Mouse (Mus musculus) bone marrow, adult 2 months (tissue): Measurements from ENCODE around the gene Lbh. TPM values are rescaled to one million over a fixed set of nuclear protein-coding genes. Genes with fewer than 3 reads are reported as not detected.

Experiments
- H3K27ac ChIP-seq: fragments of 200-500 bp; 2 replicates; pipeline ENCODE4 v1.5.1; 2012; ENCODE audit warnings: low read depth, mild to moderate bottlenecking, control low read depth, inconsistent platforms, low read length; ENCODE audit not compliant: control insufficient read depth, poor library complexity, insufficient read depth
- H3K4me1 ChIP-seq: fragments of 200-500 bp; 2 replicates; pipeline ENCODE4 v1.6.1; 2011; ENCODE audit warnings: low read length; ENCODE audit not compliant: control insufficient read depth, insufficient read depth
- H3K4me3 ChIP-seq: fragments of 200-500 bp; replicated peaks from 2 replicates; pipeline ENCODE3; 2011; ENCODE audit warnings: mild to moderate bottlenecking, low read depth, low read length, control low read depth; ENCODE audit not compliant: control insufficient read depth
- CTCF ChIP-seq: fragments of 200-500 bp; IDR thresholded peaks from 2 replicates; pipeline ENCODE4 v1.5.1; 2011; ENCODE audit warnings: low read length, control low read depth; ENCODE audit not compliant: control insufficient read depth, insufficient read depth
- POLR2A ChIP-seq: fragments of 200-500 bp; IDR thresholded peaks from 2 replicates; pipeline ENCODE4 v1.6.1; 2011; ENCODE audit warnings: low read depth, mild to moderate bottlenecking, control low read depth, low read length, borderline replicate concordance; ENCODE audit not compliant: control insufficient read depth
- WGBS: fragments of 180-500 bp; shearing (Covaris S2); methylation state at CpG from one replicate; pipeline ENCODE4 v1.1.7; 2018; 5-methylcytosine and 5-hydroxymethylcytosine counted together
- polyA plus RNA-seq: library from polyadenylated mRNA; stranded (reverse); fragments of >200 nt; gene quantifications from 2 replicates; pipeline ENCODE4 v1.2.4, GENCODE M21; 2011; ENCODE audit warnings: low replicate concordance; ENCODE audit not compliant: missing spikeins, insufficient read depth, insufficient read length

The Lbh gene
- polyA plus RNA-seq, 1 experiment, result 31.8 TPM

DNA sequence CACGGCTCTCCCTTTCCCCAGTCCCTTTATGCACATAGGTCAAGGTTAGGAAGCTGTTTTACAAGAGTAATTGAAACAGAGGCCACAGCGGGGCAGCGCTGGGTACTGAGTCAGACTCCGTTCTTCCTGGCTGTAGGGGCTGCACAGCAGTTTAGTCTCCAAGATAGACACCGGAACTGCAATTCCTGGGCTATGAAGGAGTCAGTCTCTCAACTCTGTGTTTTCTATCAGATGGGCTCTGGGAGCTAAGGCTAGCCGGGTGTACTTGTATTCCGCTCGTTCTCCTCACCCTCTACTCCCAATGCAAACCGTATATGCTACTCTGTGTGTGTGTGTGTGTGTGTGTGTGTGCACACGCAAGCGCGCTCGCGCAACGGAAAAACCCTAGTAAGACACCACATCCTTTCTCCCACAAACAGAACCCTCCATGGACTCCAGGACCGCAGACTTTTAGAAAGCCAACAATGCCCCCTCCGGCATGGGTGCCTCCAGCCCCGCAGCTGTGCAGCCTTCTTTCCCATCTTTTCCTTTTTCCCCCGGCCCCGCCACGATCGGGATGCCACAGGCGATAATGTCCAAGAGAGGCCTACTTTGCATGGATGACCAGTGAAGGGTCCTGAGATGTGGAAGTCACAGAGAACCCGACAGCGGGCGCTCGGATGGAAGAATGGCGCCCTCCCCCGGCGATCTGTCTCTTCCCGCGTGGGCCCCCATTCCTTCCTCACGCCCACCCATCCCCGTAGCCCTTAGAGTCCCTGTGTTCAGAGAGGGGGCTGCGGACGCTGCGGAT lies 669 bp upstream of the Lbh start:
- H3K4me1 ChIP-seq, result no peaks in the 10 kb centered on the region
- H3K27ac ChIP-seq, result peak overlapping the region; percentile 97
- TF ChIP-seq POLR2A (no peak), CTCF (peak; percentile 55)
- under 1% methylated on average over 37 of the region's 37 CpGs for WGBS
- peak overlapping the region; percentile 97 for H3K4me3 ChIP-seq

DNA sequence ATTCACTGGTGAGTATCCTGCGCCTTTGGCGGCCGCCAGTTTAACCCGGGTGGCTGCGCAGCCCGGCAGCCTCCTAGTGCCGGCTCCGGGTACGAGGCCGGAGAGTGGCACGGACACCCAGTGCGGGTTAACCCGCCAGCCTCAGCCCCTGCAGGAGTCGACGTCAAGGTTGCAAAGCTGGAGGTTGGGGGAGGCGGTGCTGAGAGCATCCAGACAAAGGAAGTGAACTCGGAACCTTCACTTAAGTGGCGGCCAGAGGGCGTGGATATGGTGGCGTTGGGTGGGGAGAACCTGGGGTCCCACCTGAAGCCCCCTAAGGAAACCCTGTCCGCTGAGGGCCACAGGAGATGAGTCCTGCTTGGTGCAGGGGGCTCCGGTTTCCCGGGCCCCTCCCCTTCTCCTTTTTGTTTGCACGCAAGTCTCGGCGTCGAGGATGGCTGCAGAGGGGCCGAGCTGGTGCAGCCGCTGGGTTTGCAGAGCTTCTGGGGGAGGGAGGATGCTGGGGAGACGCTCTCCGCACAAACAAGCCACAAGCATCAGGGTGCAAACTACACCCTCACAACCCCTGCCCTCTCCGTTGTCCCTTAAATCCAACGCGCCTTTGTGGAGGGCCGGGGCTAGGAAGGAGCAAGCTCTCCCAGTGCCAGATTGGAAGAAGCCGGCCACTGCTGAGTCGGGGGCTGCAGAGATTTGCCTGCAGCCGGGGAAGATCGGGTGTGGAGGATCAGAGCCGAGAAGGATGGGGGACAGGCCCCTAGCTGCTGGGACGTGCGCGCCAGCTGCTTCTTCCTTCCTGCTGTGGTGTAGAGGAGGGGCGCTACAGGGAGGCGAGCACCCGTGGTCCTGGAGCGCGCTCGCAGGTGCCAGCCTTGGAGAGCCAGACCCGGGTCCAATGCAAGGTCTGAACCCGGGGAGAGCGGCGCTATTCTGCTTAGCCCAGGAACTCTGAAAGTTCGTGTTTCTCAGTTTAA lies 751 bp downstream of the Lbh start:
- no peaks in the 10 kb centered on the region for H3K4me1 ChIP-seq
- peak; percentile 33; the same call in 1 of the 2 replicates for TF ChIP-seq CTCF
- TF ChIP-seq POLR2A, result peak; percentile 55; the same call in 1 of the 2 replicates
- H3K4me3 ChIP-seq, result peak overlapping the region; percentile 97
- WGBS, result under 1% methylated on average over 54 of the region's 54 CpGs
- peak overlapping the region; percentile 97 for H3K27ac ChIP-seq

DNA sequence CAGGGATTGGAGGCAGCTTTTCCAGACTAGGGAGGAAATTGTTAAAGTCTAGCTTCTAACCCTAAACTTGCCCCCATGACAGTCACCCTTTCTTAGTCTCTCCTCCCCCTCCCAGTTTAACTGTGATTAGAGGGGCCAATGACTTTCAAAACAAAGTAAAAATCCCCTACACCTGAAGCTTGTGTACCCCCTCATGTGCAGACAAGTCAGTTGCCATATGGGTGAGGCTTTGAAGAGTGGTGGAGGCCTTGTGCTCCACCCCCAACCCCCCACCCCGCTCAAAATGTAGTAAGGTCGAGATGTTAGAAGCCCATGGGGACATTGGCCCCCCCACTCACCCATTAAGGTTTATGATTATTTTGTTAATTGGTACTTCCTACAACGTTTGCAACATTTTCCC lies 1.5 kb downstream of the Lbh start:
- Histone ChIP-seq H3K4me1 (no peaks in the 10 kb centered on the region; the same call in 1 of the 2 replicates), H3K27ac (peak overlapping the region; percentile 97), H3K4me3 (peak overlapping the region; percentile 97)
- TF ChIP-seq POLR2A (no peak), CTCF (no peak)
- WGBS, result 47% methylated on average over 3 of the region's 3 CpGs

DNA sequence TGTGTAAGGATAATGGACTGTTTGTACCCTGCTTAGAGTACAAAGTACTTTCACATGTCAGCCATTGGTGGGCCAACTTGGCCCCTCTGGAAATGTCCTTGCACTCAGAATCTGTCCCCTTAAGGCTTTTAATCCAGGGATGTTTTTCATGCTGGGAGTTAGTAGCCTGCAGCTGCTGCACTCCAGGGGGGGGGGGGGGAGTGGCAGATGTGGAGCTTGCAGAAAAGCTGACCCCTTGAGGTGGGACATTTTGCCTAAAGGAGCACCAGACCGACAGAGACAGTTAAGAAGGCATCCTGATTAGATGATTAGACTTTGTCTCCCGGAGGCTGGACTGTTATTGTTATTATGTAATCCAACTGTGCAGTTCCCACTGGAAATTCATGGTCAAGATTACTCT lies 2.3 kb downstream of the Lbh start:
- TF ChIP-seq POLR2A, result no peak
- TF ChIP-seq CTCF, result no peak
- 58% methylated on average over 2 of the region's 2 CpGs for WGBS
- Histone ChIP-seq H3K27ac (no peak overlapping the region), H3K4me3 (no peak overlapping the region), H3K4me1 (peaks cover 2% of the 10 kb centered on the region; the same call in 1 of the 2 replicates)

DNA sequence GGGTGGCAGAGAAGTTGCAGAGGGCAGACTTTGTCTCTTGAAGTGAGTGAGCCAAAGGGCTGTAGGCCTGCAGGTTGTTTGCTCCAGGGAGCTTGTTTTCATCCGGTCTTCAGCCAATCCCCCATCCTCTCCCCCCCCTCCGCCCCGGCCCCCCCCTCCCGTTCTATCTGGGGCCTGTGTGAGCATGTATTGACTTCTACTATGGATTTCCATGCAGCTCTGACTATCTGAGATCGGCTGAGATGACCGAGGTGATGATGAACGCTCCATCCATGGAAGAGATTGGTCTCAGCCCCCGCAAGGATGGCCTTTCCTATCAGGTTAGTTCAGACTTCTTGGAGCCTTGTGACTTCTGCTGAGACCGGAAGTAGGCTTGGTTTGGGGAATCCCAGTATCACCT lies 2.9 kb downstream of the Lbh start:
- 82% methylated on average over 9 of the region's 9 CpGs for WGBS
- Histone ChIP-seq H3K27ac (no peak overlapping the region), H3K4me1 (peaks cover 3% of the 10 kb centered on the region), H3K4me3 (no peak overlapping the region)
- TF ChIP-seq POLR2A, result no peak
- TF ChIP-seq CTCF, result no peak

DNA sequence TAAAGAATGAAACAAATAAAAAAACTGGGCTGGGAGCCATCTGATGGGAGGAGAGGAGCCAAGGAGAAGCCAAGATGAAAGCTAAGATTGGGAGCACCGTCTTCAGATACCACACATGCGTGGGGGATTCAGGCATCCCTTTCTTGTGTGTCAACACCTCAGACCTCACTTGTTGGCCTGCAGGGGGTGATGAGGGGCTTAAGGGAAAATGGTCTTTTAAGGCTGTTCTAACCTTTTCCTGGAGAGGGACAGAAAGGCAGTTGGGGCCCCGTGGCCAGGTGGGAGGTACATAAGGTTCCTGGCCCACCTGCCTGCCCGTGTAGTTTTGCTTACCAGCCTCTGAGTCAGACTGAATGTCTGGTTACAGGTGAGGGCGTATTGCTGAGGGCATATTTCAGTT lies 4.1 kb downstream of the Lbh start:
- no peak for TF ChIP-seq CTCF
- 65% methylated on average over 5 of the region's 5 CpGs for WGBS
- H3K27ac ChIP-seq, result no peak overlapping the region

DNA sequence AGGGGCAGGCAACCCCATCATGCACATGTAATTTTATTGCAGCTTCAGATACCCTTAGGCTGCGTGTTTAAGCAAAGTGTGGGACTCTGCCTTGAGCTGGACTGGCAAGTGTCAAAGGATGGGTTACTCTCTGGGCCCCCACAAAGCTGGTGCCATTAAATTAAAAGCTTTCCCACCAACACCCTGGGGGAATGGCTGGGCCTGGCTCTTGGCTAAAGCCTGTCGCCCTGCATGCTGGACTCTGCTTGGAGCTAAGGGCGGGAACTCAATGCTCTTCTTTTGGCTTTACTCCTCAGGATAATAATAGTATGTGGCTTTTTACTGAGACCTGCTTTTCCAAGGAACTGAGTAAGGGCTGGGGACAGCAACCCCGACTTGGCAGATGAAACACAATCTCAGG lies 5.2 kb downstream of the Lbh start:
- WGBS, result 76% methylated on average over 4 of the region's 4 CpGs
- Histone ChIP-seq H3K4me1 (peaks cover 8% of the 10 kb centered on the region), H3K4me3 (no peak overlapping the region), H3K27ac (no peak overlapping the region)
- TF ChIP-seq CTCF (no peak), POLR2A (no peak)

More for the DNA sequence above, 4.1 kb downstream of the Lbh start:
- H3K4me1 ChIP-seq, result peaks cover 8% of the 10 kb centered on the region
- no peak overlapping the region for H3K4me3 ChIP-seq

DNA sequence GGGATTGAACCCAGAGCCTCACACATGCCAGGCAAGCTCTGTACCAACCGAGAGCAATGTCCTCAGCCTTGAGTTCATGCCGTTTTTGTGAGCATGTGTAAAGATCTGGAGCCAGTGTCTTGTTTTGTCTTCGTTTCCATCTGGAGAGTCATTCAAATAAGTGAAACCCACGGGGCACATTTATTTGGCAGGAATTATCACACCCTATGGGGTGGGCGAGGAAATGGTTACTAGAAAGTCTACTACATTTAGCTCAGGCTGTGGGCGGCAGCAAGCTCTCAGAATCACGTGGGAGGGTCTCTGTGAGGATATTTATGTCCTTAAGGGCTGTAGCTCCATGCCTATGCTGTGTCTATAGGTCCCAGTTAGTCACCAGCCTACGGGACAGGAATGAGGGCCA lies 6.2 kb downstream of the Lbh start:
- no peak overlapping the region for H3K4me3 ChIP-seq
- H3K4me1 ChIP-seq, result peaks cover 8% of the 10 kb centered on the region
- H3K27ac ChIP-seq, result no peak overlapping the region
- TF ChIP-seq POLR2A (no peak), CTCF (no peak)
- 69% methylated on average over 8 of the region's 8 CpGs for WGBS
